Mouse (Mus musculus) CH12.LX (cell line): ENCODE data around the gene Zglp1. TPM values are rescaled to one million over a fixed set of nuclear protein-coding genes. Genes with fewer than 3 reads are reported as not detected.

Source experiments
- DNase-seq: peaks from one replicate; pipeline ENCODE4 v3.0.0-alpha.2; 2013; ENCODE audit errors: extremely low read depth
- H3K27ac ChIP-seq: 2 replicates; pipeline ENCODE4 v1.5.1; 2012; ENCODE audit warnings: low read depth, mild to moderate bottlenecking, control low read depth, moderate library complexity; ENCODE audit not compliant: insufficient read depth
- H3K27me3 ChIP-seq: replicated peaks from 2 replicates; pipeline ENCODE3; 2012; ENCODE audit warnings: inconsistent platforms
- H3K36me3 ChIP-seq, 2 experiments: replicated peaks in 1 of 2; 2 replicates each; pipeline versions ENCODE3 to v1.6.1; 2012; ENCODE audit warnings: inconsistent platforms in 1 of 2, low read length in 1 of 2, mild to moderate bottlenecking in 1 of 2, mixed read lengths in 1 of 2, moderate library complexity in 1 of 2; ENCODE audit not compliant: control insufficient read depth in 1 of 2, insufficient read depth in 1 of 2
- H3K4me1 ChIP-seq, 2 experiments: 2 replicates each; pipeline ENCODE4 v1.6.1; 2012; ENCODE audit warnings: inconsistent platforms in 1 of 2, moderate library complexity in 1 of 2; ENCODE audit not compliant: insufficient read depth in 2 of 2, control insufficient read depth in 1 of 2
- H3K4me2 ChIP-seq: 2 replicates; pipeline ENCODE4 v1.6.1; 2012; ENCODE audit warnings: low read depth, mild to moderate bottlenecking, control low read depth; ENCODE audit not compliant: poor library complexity, insufficient read depth, severe bottlenecking
- H3K4me3 ChIP-seq, 3 experiments: fragments of 150-350 bp in 1 of 3; sonication (generic) in 1 of 3; replicated peaks in 1 of 3; 2 replicates each; pipeline versions ENCODE3 to v1.5.1; 2011 to 2012; ENCODE audit warnings: low read depth in 2 of 3, low read length in 2 of 3, mild to moderate bottlenecking in 2 of 3, moderate library complexity in 2 of 3, control low read depth in 1 of 3, improper control_type of control experiment in 1 of 3, inconsistent platforms in 1 of 3, mixed read lengths in 1 of 3; ENCODE audit not compliant: poor library complexity in 1 of 3
- H3K79me2 ChIP-seq: replicated peaks from 2 replicates; pipeline ENCODE4 v1.6.1; 2012; ENCODE audit warnings: mild to moderate bottlenecking, moderate library complexity; ENCODE audit not compliant: control insufficient read depth, poor library complexity, insufficient read depth, severe bottlenecking; ENCODE audit errors: extremely low read depth
- H3K9ac ChIP-seq: 2 replicates; pipeline ENCODE4 v1.6.1; 2012; ENCODE audit warnings: low read depth, mild to moderate bottlenecking, control low read depth, moderate library complexity; ENCODE audit not compliant: insufficient read depth
- H3K9me3 ChIP-seq: replicated peaks from 2 replicates; pipeline ENCODE3; 2012; ENCODE audit warnings: low read length, inconsistent platforms, mixed read lengths
- CHD2 ChIP-seq: IDR thresholded peaks from 2 replicates; pipeline ENCODE4 v1.6.1; 2011; ENCODE audit warnings: low read length, improper control_type of control experiment
- CTCF ChIP-seq, 2 experiments: IDR thresholded peaks in 1 of 2; conservative IDR thresholded peaks in 1 of 2; 2 replicates each; pipeline ENCODE4 v1.5.1; 2011 to 2012; ENCODE audit warnings: low read depth in 2 of 2, low read length in 2 of 2, improper control_type of control experiment in 1 of 2, inconsistent platforms in 1 of 2, mild to moderate bottlenecking in 1 of 2, moderate library complexity in 1 of 2
- ELF1 ChIP-seq: IDR thresholded peaks from 2 replicates; pipeline ENCODE4 v1.6.1; 2014; ENCODE audit warnings: low read depth, mild to moderate bottlenecking, inconsistent platforms, low read length, improper control_type of control experiment
- EP300 ChIP-seq: IDR thresholded peaks from 2 replicates; pipeline ENCODE4 v1.6.1; 2011; ENCODE audit warnings: low read length, improper control_type of control experiment
- ETS1 ChIP-seq: conservative IDR thresholded peaks from 2 replicates; pipeline ENCODE4 v1.6.1; 2012; ENCODE audit warnings: low read depth, mild to moderate bottlenecking, inconsistent platforms, low read length, improper control_type of control experiment, moderate library complexity
- IRF4 ChIP-seq: IDR thresholded peaks from 2 replicates; pipeline ENCODE4 v1.6.1; 2014; ENCODE audit warnings: low read depth, mild to moderate bottlenecking, inconsistent platforms, low read length, improper control_type of control experiment
- KAT2A ChIP-seq: IDR thresholded peaks from 2 replicates; pipeline ENCODE4 v1.6.1; 2012; ENCODE audit warnings: low read length, improper control_type of control experiment, inconsistent platforms; ENCODE audit not compliant: insufficient replicate concordance
- MAX ChIP-seq: IDR thresholded peaks from 2 replicates; pipeline ENCODE4 v1.6.1; 2011; ENCODE audit warnings: low read length, improper control_type of control experiment
- MAZ ChIP-seq: IDR thresholded peaks from 2 replicates; pipeline ENCODE4 v1.6.1; 2012; ENCODE audit warnings: low read depth, mild to moderate bottlenecking, inconsistent platforms, low read length, improper control_type of control experiment, moderate library complexity
- NELFE ChIP-seq: IDR thresholded peaks from 2 replicates; pipeline ENCODE4 v1.6.1; 2011; ENCODE audit warnings: low read depth, low read length, improper control_type of control experiment
- POLR2AphosphoS2 ChIP-seq: IDR thresholded peaks from 2 replicates; pipeline ENCODE4 v1.6.1; 2011; ENCODE audit warnings: low read depth, low read length, improper control_type of control experiment
- RAD21 ChIP-seq: IDR thresholded peaks from 2 replicates; pipeline ENCODE4 v1.6.1; 2011; ENCODE audit warnings: low read depth, mild to moderate bottlenecking, low read length, improper control_type of control experiment, moderate library complexity
- SMC3 ChIP-seq: IDR thresholded peaks from 2 replicates; pipeline ENCODE4 v1.6.1; 2011; ENCODE audit warnings: low read depth, low read length, improper control_type of control experiment
- TBP ChIP-seq: conservative IDR thresholded peaks from 2 replicates; pipeline ENCODE4 v1.6.1; 2011; ENCODE audit warnings: low read depth, low read length, improper control_type of control experiment
- TCF12 ChIP-seq: IDR thresholded peaks from 2 replicates; pipeline ENCODE4 v1.6.1; 2014; ENCODE audit warnings: low read depth, mild to moderate bottlenecking, inconsistent platforms, low read length, improper control_type of control experiment
- USF2 ChIP-seq: conservative IDR thresholded peaks from 2 replicates; pipeline ENCODE4 v1.6.1; 2011; ENCODE audit warnings: low read depth, low read length, improper control_type of control experiment
- ZKSCAN1 ChIP-seq: IDR thresholded peaks from 2 replicates; pipeline ENCODE4 v1.6.1; 2012; ENCODE audit warnings: low read depth, inconsistent platforms, low read length, improper control_type of control experiment, borderline replicate concordance
- ZNF384 ChIP-seq: IDR thresholded peaks from 2 replicates; pipeline ENCODE4 v1.6.1; 2012; ENCODE audit warnings: low read depth, low read length, improper control_type of control experiment, inconsistent platforms
- dilution Hi-C: fragments of 300-500 bp; cut with MboI; formaldehyde crosslinking; loops from 2 replicates; pipeline ENCODE4 v1.14.3; 2020; ENCODE audit warnings: low sequenced_read_pairs; ENCODE audit not compliant: extremely low pct_unique_long_range_greater_than_20kb, extremely low pct_ligation_motif_present
- in situ Hi-C: fragments of 300-500 bp; cut with MboI; formaldehyde crosslinking; loops from 3 replicates; pipeline ENCODE4 v1.14.3; 2019; ENCODE audit warnings: low sequenced_read_pairs, low pct_ligation_motif_present, low pct_unique_long_range_greater_than_20kb, mixed read lengths
- polyA plus RNA-seq: library from polyadenylated mRNA; unstranded; fragments of >175 nt; gene quantifications from 2 replicates; pipeline ENCODE4 v1.2.1, GENCODE M21; 2012; ENCODE audit warnings: low read depth; ENCODE audit not compliant: insufficient read length
- total RNA-seq, 2 experiments: library from RNA; depleted of rRNA; stranded (reverse); fragments of 300-350 nt in 1 of 2; fragments of >200 nt in 1 of 2; gene quantifications; 2 replicates each; pipeline ENCODE4 v1.2.3; 2012 to 2014

Gene Zglp1
- total and polyA plus RNA-seq, 3 experiments = 0.87 to 1.3 TPM; not detected in 1

- H3K4me1 ChIP-seq = peaks cover 9 to 46% of the 10 kb centered on the region in 2 experiments
- H3K36me3 ChIP-seq = peaks cover 53 to 66% of the 10 kb centered on the region in 2 experiments
- no peak overlapping the region for H3K4me2 ChIP-seq
- TF ChIP-seq ELF1 (no peak), EP300 (no peak), ZNF384 (no peak)
- H3K9me3 ChIP-seq = no peaks in the 10 kb centered on the region
- dilution Hi-C loops (no loop called here), in situ Hi-C loops (loop anchor here (5.0 kb wide), 1 partner anchor 45 kb away; the partner anchor contains the start of genes Fdx1l and Gm49373)
- no peak overlapping the region for H3K4me3 ChIP-seq
- H3K27ac ChIP-seq = no peak overlapping the region
- no peak for DNase-seq
- no peak overlapping the region for H3K9ac ChIP-seq
- peaks cover 33% of the 10 kb centered on the region for H3K79me2 ChIP-seq
- H3K27me3 ChIP-seq = no peaks in the 10 kb centered on the region
Observed at GRCm38 (mm10) chr9:21026849-21027248, 40.0 kb downstream of the Zglp1 start.

GRCm38 (mm10) chr9:21025258-21025810 lies 41.6 kb downstream of the Zglp1 start:
- no peak for DNase-seq
- Histone ChIP-seq H3K36me3 (peaks cover 67 to 81% of the 10 kb centered on the region in 2 experiments), H3K9ac (no peak overlapping the region), H3K9me3 (no peaks in the 10 kb centered on the region), H3K27ac (no peak overlapping the region), H3K4me1 (peaks cover 18 to 61% of the 10 kb centered on the region in 2 experiments), H3K27me3 (no peaks in the 10 kb centered on the region), H3K4me2 (no peak overlapping the region), H3K4me3 (no peak overlapping the region), H3K79me2 (peaks cover 48% of the 10 kb centered on the region)
- TF ChIP-seq ZNF384 (no peak), EP300 (no peak), POLR2AphosphoS2 (no peak; the same call in 1 of the 2 replicates), TBP (no peak), NELFE (no peak), MAX (no peak), IRF4 (no peak)
- dilution Hi-C loops (no loop called here), in situ Hi-C loops (loop anchor here (5.0 kb wide), 1 partner anchor 47 kb away; the partner anchor contains the start of genes Fdx1l and Gm49373)

- no peak for TF ChIP-seq MAZ
- TF ChIP-seq ELF1 = no peak
- no peak for TF ChIP-seq SMC3
- TF ChIP-seq ETS1 = no peak
- TF ChIP-seq ZKSCAN1 = no peak
- TF ChIP-seq TCF12 = no peak
- TF ChIP-seq KAT2A = no peak
- peak; percentile 15 for TF ChIP-seq RAD21
- TF ChIP-seq USF2 = no peak
- TF ChIP-seq CHD2 = no peak
- peak in 1 of 2 experiments; percentile 40; a peak in 2 of 4 replicates for TF ChIP-seq CTCF (conservative IDR thresholded peaks at IDR 0.05 in 1 of 2, IDR thresholded peaks at IDR 0.05 in 1 of 2; ENCODE audit: low read depth in 2 of 2, low read length in 2 of 2)
- no peak overlapping the region for H3K9ac ChIP-seq
- peaks cover 22 to 57% of the 10 kb centered on the region in 2 experiments for H3K4me1 ChIP-seq
- peaks cover 72% of the 10 kb centered on the region for H3K79me2 ChIP-seq
- H3K4me2 ChIP-seq = no peak overlapping the region
- H3K36me3 ChIP-seq = peaks cover 72 to 90% of the 10 kb centered on the region in 2 experiments
- no peaks in the 10 kb centered on the region for H3K9me3 ChIP-seq
- dilution Hi-C loops (no loop called here), in situ Hi-C loops (no loop called here)
- DNase-seq = no peak
- H3K4me3 ChIP-seq = no peak overlapping the region
- no peaks in the 10 kb centered on the region for H3K27me3 ChIP-seq
- no peak overlapping the region for H3K27ac ChIP-seq
Observed at GRCm38 (mm10) chr9:21022726-21023125, 44.2 kb downstream of the Zglp1 start.
